Mouse (Mus musculus): ENCODE results near the gene Cachd1. TPM values are rescaled to one million over a fixed set of nuclear protein-coding genes. Genes with fewer than 3 reads are reported as not detected.

Cachd1 gene
- polyA plus RNA-seq, 1 experiment from 2014 or later = 28.1 TPM

DNA sequence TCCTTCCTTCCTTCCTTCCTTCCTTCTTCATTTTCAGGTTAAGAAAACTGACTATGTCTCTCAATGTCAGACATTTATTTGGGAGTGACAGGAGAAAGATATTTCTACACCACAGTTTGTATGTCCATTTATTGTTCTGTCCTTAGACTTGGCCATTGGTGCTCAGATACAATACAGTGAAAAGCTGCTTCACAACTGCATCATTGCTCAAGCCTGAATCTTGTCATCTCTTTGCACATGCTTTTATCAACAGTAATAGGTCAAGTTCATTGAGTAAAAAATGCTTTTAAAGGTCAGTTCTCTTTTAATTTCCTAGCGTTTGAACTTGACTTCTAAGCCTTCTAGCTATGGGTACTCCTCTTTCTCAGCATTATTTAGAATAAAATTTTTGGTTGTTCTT lies 141.0 kb downstream of the Cachd1 start:
- Histone ChIP-seq H3K9me3 (no peaks in the 10 kb centered on the region), H3K4me3 (no peak overlapping the region), H3K36me3 (peaks cover 48% of the 10 kb centered on the region), H3K27ac (no peak overlapping the region), H3K4me1 (replicated peaks) (peaks cover 31% of the 10 kb centered on the region), H3K27me3 (ENCODE audit: insufficient read depth, poor library complexity, severe bottlenecking) (no peaks in the 10 kb centered on the region)
- no peak for DNase-seq (ENCODE audit: low spot score)
- 90% methylated on average over 1 of the region's 1 CpGs for WGBS

GRCm38 (mm10) chr4:100920413-100920812 lies 143.9 kb downstream of the Cachd1 start:
- H3K4me3 ChIP-seq = no peak overlapping the region

DNA sequence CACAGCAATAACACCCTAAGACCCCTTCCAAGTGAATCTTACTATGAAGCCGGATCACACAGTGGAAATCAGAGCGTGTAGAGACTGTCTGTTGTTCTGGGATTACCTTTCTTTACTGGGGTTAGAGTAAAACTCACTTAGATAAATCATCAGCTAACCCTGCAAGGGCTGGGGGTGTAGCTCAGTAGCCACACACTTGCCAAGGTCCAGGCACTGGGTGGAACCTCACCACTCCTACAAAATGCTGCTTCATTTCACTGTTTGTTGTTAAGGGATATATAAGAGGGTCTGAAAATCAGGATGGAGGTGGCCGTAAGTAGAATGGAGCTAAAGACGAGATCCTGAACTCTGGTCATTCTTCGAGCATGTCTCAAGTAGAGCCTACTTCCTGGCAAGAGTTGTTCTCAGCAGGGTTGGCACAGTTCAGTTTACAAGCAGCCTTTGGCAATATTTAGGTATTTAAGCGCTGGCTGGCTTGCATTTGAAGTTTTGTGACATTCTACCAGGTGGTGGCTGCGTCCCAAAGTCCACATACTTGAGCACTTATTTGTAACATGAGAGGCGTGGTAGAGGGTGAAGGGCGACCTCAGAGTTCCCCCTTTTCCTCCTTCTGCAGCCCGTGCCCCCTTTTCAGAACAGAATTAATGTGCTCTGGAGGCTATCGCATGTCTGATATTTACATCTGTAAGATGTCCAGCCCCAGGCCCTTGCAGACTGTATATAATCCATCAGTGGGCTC lies 146.5 kb downstream of the Cachd1 start:
- no peak overlapping the region for H3K27ac ChIP-seq
- H3K36me3 ChIP-seq = peaks cover 63% of the 10 kb centered on the region
- no peak overlapping the region for H3K4me3 ChIP-seq
- WGBS = 81% methylated on average over 11 of the region's 11 CpGs
- H3K27me3 ChIP-seq (ENCODE audit: insufficient read depth, poor library complexity, severe bottlenecking) = no peaks in the 10 kb centered on the region
- peaks cover 19% of the 10 kb centered on the region for H3K4me1 ChIP-seq (replicated peaks)
- H3K9me3 ChIP-seq = no peaks in the 10 kb centered on the region
- DNase-seq (ENCODE audit: low spot score) = no peak

More at GRCm38 (mm10) chr4:100920413-100920812, 143.9 kb downstream of the Cachd1 start:
- H3K27ac ChIP-seq = peak overlapping the region; percentile 40; the same call in 1 of the 2 replicates
- no peaks in the 10 kb centered on the region for H3K9me3 ChIP-seq
- peaks cover 66% of the 10 kb centered on the region for H3K36me3 ChIP-seq
- no peak for DNase-seq (ENCODE audit: low spot score)
- WGBS = 57% methylated on average over 1 of the region's 1 CpGs
- no peaks in the 10 kb centered on the region for H3K27me3 ChIP-seq (ENCODE audit: insufficient read depth, poor library complexity, severe bottlenecking)
- peaks cover 19% of the 10 kb centered on the region for H3K4me1 ChIP-seq (replicated peaks)

GRCm38 (mm10) chr4:100923598-100923997 lies 147.1 kb downstream of the Cachd1 start:
- H3K4me1 ChIP-seq (replicated peaks) = peaks cover 19% of the 10 kb centered on the region

GRCm38 (mm10) chr4:100924276-100924675 lies 147.8 kb downstream of the Cachd1 start:
- Histone ChIP-seq H3K4me1 (replicated peaks) (peaks cover 19% of the 10 kb centered on the region), H3K27ac (no peak overlapping the region), H3K27me3 (ENCODE audit: insufficient read depth, poor library complexity, severe bottlenecking) (no peaks in the 10 kb centered on the region), H3K9me3 (no peaks in the 10 kb centered on the region), H3K4me3 (no peak overlapping the region), H3K36me3 (peaks cover 55% of the 10 kb centered on the region)
- 85% methylated on average over 4 of the region's 4 CpGs for WGBS
- no peak for DNase-seq (ENCODE audit: low spot score)

More at GRCm38 (mm10) chr4:100923598-100923997, 147.1 kb downstream of the Cachd1 start:
- DNase-seq (ENCODE audit: low spot score) = no peak
- 85% methylated on average over 6 of the region's 6 CpGs for WGBS
- Histone ChIP-seq H3K36me3 (peaks cover 60% of the 10 kb centered on the region), H3K9me3 (no peaks in the 10 kb centered on the region), H3K27ac (no peak overlapping the region), H3K4me3 (no peak overlapping the region), H3K27me3 (ENCODE audit: insufficient read depth, poor library complexity, severe bottlenecking) (no peaks in the 10 kb centered on the region)

GRCm38 (mm10) chr4:100925153-100925552 lies 148.7 kb downstream of the Cachd1 start:
- peaks cover 17% of the 10 kb centered on the region for H3K4me1 ChIP-seq (replicated peaks)
- peaks cover 55% of the 10 kb centered on the region for H3K36me3 ChIP-seq
- no peaks in the 10 kb centered on the region for H3K27me3 ChIP-seq (ENCODE audit: insufficient read depth, poor library complexity, severe bottlenecking)
- DNase-seq (ENCODE audit: low spot score) = no peak
- no peak overlapping the region for H3K27ac ChIP-seq
- 97% methylated on average over 1 of the region's 1 CpGs for WGBS
- H3K4me3 ChIP-seq = no peak overlapping the region
- no peaks in the 10 kb centered on the region for H3K9me3 ChIP-seq

- 71% methylated on average over 3 of the region's 3 CpGs for WGBS
- no peak for DNase-seq (ENCODE audit: low spot score)
- H3K4me3 ChIP-seq = no peak overlapping the region
- H3K36me3 ChIP-seq = peaks cover 52% of the 10 kb centered on the region
- H3K4me1 ChIP-seq (replicated peaks) = 0 out of 2 replicates have a peak, but pooled peaks cover 4% of the 10 kb centered on the region
- no peaks in the 10 kb centered on the region for H3K9me3 ChIP-seq
- H3K27ac ChIP-seq = no peak overlapping the region
- no peaks in the 10 kb centered on the region for H3K27me3 ChIP-seq (ENCODE audit: insufficient read depth, poor library complexity, severe bottlenecking)
Measured at GRCm38 (mm10) chr4:100926608-100927007, 150.1 kb downstream of the Cachd1 start.

GRCm38 (mm10) chr4:100927059-100927458 lies 150.6 kb downstream of the Cachd1 start:
- H3K27ac ChIP-seq = no peak overlapping the region
- H3K4me1 ChIP-seq (replicated peaks) = 0 out of 2 replicates have a peak, but pooled peaks cover 4% of the 10 kb centered on the region
- WGBS = 72% methylated on average over 2 of the region's 2 CpGs
- DNase-seq (ENCODE audit: low spot score) = no peak
- no peaks in the 10 kb centered on the region for H3K27me3 ChIP-seq (ENCODE audit: insufficient read depth, poor library complexity, severe bottlenecking)
- H3K9me3 ChIP-seq = no peaks in the 10 kb centered on the region
- peaks cover 49% of the 10 kb centered on the region for H3K36me3 ChIP-seq
- H3K4me3 ChIP-seq = no peak overlapping the region

DNA sequence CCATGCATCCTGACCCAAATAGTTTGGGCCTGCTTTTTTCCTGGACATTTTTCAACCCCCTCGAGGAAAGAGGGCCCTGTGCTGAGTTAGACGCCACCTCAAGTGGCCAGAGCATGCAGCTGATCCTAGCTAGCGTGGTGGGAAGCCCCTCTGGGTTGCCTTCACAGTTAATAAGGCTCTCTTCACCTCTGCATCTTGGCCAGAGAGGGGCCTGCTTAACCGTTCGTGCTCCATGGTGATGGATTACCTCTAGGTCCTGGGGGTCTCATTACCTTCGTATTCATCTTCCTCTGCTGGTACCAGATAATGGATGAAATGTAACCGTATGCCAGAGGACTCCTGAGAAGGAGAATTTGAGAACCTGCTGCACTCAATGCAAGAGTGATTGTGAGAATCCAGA lies 167.2 kb downstream of the Cachd1 start:
- 84% methylated on average over 7 of the region's 7 CpGs for WGBS
- H3K27me3 ChIP-seq (ENCODE audit: insufficient read depth, poor library complexity, severe bottlenecking) = no peaks in the 10 kb centered on the region
- no peak overlapping the region for H3K4me3 ChIP-seq
- H3K36me3 ChIP-seq = peaks cover 43% of the 10 kb centered on the region
- no peaks in the 10 kb centered on the region for H3K9me3 ChIP-seq
- no peak for DNase-seq (ENCODE audit: low spot score)
- H3K4me1 ChIP-seq (replicated peaks) = peaks cover 20% of the 10 kb centered on the region
- H3K27ac ChIP-seq = no peak overlapping the region

DNA sequence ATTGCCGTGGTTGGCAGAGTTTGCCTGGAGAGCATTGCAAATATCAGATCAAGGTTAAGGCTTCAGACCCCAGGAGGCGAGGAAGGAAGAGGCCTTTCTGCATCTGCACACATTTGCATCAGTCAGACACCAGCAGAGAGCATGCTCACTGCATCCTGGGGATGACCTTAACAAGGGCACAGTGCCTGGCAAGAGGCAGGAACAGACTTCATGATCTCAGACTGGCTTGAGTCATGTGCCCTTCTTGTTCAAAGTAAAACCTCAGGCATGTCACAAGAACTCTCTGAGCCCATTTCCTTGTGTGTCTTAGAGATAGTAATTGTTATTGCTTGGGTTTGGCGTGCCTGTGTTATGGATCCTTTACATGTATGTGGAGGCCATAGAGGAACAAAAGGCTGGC lies 167.8 kb downstream of the Cachd1 start:
- 84% methylated on average over 3 of the region's 3 CpGs for WGBS
- Histone ChIP-seq H3K9me3 (no peaks in the 10 kb centered on the region), H3K36me3 (peaks cover 42% of the 10 kb centered on the region)

GRCm38 (mm10) chr4:100945171-100945899 lies 168.9 kb downstream of the Cachd1 start:
- H3K27ac ChIP-seq = no peak overlapping the region
- H3K4me3 ChIP-seq = no peak overlapping the region
- peaks cover 42% of the 10 kb centered on the region for H3K36me3 ChIP-seq
- peaks cover 29% of the 10 kb centered on the region for H3K4me1 ChIP-seq (replicated peaks)
- H3K27me3 ChIP-seq (ENCODE audit: insufficient read depth, poor library complexity, severe bottlenecking) = no peaks in the 10 kb centered on the region
- H3K9me3 ChIP-seq = no peaks in the 10 kb centered on the region
- WGBS = 91% methylated on average over 13 of the region's 13 CpGs
- DNase-seq (ENCODE audit: low spot score) = no peak

More for the DNA sequence above, 167.8 kb downstream of the Cachd1 start:
- no peaks in the 10 kb centered on the region for H3K27me3 ChIP-seq (ENCODE audit: insufficient read depth, poor library complexity, severe bottlenecking)
- no peak overlapping the region for H3K27ac ChIP-seq
- H3K4me1 ChIP-seq (replicated peaks) = peaks cover 26% of the 10 kb centered on the region
- no peak for DNase-seq (ENCODE audit: low spot score)
- H3K4me3 ChIP-seq = no peak overlapping the region

DNA sequence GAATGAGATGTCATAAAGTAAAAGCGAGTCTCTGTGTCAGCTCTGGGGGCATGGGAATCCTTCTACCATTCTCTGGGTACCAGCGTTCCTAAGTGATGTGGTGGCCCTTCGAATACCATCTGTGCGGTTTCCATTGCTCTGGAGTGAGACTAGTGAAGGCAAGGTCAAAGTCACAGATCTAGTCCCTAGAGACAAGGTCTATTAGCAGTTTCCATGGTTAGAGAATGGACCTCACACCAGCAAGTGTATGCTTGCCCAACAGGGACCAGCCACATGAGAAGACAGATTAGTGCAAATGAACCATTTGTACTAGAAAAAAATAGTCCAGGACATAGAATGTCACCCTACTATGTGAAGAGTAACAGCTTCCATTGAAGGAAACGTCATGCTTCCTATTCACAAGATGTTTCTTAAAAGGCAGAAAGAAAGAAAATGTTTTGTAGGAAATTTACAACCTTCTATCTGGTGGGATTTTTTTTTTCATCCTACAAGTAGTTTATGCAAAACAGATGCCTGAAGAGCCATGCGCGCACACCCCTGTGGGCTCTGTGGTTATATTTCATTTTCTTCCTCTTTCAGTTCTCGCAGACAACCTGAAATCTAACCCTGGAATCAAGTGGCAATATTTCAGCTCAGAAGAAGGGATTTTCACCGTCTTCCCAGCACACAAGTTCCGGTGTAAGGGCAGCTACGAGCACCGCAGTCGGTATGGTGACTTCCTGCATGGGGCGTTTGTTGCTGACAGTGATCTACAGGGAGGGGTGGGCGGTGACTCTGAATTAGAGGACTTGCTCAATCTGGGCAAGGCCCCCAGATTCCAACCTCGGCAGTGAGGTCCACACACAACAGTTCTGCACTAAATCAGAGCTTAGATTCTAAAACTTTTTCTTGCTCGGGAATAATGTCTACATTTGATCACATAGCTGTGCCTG lies 172.3 kb downstream of the Cachd1 start:
- WGBS = 84% methylated on average over 17 of the region's 17 CpGs
- DNase-seq (ENCODE audit: low spot score) = no peak
- Histone ChIP-seq H3K27ac (no peak overlapping the region), H3K4me3 (no peak overlapping the region), H3K27me3 (ENCODE audit: insufficient read depth, poor library complexity, severe bottlenecking) (no peaks in the 10 kb centered on the region), H3K36me3 (peaks cover 67% of the 10 kb centered on the region), H3K4me1 (replicated peaks) (peaks cover 37% of the 10 kb centered on the region), H3K9me3 (no peaks in the 10 kb centered on the region)
